Mouse (Mus musculus) ES-Bruce4 (cell line): ENCODE measurements around the gene Diras2.

Source experiments
- CTCF ChIP-seq: IDR thresholded peaks from one replicate; pipeline ENCODE4 v1.8.1; 2011; ENCODE audit warnings: low read depth, low read length
- EP300 ChIP-seq: IDR thresholded peaks from 2 replicates; pipeline ENCODE4 v1.6.1; 2011; ENCODE audit warnings: low read depth, low read length; ENCODE audit not compliant: insufficient read depth
- POLR2A ChIP-seq: IDR thresholded peaks from one replicate; pipeline ENCODE4 v1.8.1; 2011; ENCODE audit warnings: low read length; ENCODE audit not compliant: insufficient read depth

DNA sequence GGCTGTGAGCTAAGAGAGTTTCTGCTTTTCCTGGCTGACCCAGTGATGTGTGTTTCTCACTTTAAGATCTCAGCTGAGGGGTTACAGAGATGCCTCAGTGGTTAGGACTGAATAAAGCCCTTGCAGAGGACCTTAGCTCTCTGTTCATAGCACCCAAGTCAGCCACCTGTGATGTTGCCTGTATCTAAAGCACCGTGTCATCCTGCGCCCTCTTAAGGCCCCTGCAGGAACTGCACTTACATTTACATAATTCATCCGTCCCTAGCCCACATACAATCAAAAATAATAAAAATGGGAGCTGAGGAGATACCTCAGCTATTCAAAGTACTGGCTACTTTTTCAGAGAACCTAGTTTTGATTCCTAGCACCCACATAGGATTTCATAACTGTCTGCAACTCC lies 54.9 kb downstream of the Diras2 start:
- TF ChIP-seq POLR2A, result no peak
- TF ChIP-seq EP300, result no peak
- TF ChIP-seq CTCF, result peak; percentile 59
